Mouse (Mus musculus): ENCODE results near the gene Cap2.

Cap2 gene

DNA sequence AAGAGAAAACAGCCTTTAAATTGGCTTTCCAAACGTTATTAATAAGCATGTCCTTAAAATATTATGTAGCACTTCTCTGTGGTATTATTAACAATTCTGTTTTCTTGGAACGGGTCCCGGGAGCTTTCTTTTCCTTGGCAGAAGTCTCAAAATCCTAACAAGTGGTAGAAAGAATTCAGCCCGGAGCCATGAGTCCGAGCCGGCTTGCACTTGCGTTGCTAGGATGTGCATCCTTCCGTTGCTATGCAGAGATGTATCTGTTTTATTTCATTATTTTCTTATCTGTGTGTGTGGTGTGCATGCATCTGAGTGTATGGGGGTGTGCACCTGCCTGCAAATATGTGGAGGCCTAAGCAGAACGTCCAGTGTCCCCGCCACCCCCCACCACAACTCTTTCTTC lies 126.2 kb downstream of the Cap2 start:
- no peak for DNase-seq (ENCODE audit: extremely low read depth, low read depth, low spot score)

DNA sequence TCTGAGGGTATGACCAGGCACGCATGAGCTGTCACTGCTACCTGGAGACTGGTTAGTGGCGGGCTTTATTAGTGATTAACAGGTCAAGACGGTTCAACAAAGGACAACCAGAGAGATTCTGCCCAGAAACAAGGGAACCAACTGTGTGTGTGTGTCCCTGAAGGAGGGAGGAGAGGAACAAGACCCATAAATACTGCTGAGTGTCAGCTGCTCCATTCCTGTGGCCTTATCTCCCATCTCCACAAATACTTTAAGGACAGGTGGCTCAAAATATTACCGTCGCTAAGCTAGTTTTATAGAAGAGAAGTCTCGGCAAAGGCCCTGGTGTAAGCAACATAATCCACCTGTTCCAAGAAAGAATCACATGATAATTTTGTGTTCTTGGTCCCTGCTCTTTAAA lies 127.7 kb downstream of the Cap2 start:
- DNase-seq (ENCODE audit: extremely low read depth, low read depth, low spot score) = no peak

DNA sequence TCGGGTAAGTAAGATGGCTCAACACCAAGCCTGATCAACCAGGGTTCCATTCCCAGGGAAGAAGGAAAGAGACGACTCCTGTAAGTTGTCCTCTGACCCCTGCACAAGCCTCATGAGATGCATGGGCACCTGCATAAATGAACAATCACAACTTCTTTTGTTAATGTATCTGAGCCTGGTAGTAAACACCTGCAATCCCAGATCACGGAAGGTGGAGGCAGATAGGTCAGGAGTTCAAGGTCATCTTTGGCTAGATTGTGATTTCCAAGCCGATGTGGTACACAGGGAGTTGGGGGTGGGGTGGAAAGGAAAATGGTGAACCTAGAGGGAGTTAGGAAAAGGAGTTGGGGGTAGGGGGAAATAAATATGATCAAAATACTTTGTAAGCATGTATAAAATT lies 131.1 kb downstream of the Cap2 start:
- no peak for DNase-seq (ENCODE audit: extremely low read depth, low read depth, low spot score)

DNA sequence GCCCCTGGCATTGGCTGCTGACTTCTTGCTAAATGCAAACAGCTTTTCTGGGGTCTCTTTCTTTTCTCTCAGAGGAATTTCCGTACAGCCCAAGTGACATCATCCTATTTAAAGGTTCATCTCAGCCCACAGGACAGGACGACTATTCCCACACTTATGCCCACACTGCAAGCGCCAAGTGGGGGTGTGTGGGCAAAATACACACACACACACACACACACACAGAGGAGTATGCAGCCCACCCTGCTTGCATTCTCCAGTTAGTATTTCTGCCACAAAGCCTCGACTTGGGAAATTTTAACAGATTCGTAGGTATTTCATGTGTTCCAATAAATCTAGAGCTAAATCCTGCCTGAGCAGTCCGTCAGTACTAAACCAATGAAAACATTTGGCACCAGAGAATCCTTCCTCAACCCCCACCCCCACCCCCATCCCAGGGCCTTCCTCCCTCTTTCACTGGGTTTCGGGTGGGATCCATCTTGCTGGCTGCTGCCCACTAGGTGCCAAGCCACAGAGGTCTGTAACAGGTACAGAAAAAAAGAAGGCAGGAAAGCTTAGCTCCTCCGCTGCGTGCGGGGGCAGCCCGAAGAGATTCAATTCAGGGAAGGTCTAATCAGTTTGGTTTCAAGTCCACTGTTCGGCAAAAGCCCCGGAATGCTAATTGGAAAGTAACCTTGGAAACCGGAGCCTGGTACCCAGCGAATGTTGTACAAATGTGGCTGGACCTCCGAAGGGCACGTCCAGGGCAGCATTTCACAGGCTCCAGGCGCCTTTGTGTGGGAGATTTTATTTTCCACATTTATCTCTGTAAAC lies 131.9 kb downstream of the Cap2 start:
- no peak for DNase-seq (ENCODE audit: extremely low read depth, low read depth, low spot score)

DNA sequence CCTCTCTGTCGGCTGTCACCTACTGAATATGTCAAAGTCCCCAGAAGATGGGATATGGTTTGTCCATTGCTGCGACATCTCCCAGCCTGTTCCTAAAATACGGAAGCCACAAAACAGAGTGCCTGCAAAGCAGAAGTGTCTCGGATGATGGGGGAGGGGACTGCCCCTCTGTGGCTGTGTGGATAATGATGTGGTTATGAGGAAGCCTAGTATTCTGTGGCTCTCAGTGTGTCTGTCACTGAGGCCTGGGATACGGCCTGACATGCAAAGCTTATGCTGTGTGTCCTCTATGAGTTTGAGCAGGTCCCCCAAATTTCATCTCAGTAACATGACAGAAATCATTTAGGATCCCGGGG lies 132.5 kb downstream of the Cap2 start:
- no peak for DNase-seq (ENCODE audit: extremely low read depth, low read depth, low spot score)

DNA sequence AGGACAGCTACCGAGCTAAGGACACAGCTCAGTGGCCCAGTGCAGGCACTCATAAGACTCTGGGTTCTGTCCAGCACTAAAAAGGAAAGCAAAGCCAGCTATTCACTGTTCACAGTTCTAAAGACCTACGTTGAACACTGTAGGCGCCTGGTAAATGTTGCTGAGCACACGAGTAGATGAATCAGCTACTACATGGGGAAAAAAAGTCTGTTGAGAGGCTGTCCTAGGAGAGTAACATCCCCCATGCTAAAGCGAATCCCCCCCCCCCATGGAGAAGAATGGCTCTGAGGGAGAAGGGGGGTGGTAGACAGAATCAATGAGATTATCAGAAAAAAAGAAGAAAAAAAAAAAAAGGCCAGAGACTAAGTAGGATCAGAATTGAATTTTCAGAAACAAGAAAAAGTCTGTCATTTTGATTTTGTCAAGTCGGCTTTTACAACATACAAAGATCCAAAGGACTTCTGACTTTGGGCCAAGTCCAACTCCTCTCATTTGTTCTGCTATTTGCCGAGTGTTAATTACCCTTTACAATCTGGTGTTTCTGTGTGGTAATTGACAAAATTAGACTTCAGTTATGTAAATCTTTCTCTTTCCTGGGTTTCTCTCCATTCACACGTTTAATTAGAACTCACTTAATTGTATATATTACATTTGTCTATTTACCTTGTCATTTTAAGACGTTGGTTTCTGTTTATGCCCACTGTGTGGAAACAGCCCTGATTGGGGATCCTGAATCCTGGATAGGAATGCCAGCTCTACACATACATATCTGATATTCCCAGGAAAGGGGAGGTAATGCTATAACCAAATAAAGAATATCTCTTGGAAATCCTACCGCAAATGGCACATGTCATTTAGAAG lies 139.2 kb downstream of the Cap2 start:
- DNase-seq (ENCODE audit: extremely low read depth, low read depth, low spot score) = no peak

- DNase-seq (ENCODE audit: extremely low read depth, low read depth, low spot score) = no peak
Observed at GRCm38 (mm10) chr13:46642318-46642717, 140.7 kb downstream of the Cap2 start.

GRCm38 (mm10) chr13:46644175-46644574 lies 142.5 kb downstream of the Cap2 start:
- no peak for DNase-seq (ENCODE audit: extremely low read depth, low read depth, low spot score)

DNA sequence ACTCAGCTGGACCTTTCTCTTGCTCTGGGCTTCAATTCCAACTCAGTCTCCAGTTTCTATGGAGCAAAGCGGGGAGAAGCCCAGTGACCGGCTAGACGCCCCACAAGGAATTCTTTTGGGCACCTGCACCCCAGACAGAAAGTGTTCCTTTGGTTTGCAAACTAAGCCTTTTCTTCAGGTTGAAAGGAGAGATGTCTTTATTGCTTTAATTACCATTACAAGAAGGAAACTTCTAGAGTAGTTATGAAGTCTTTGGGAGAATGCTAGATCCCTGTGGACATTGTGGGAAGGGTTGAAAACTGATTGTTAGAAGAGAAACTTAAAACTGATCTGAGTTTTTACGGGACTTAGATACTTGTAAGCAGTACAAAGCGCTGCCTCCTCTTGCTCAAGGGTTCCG lies 143.8 kb downstream of the Cap2 start:
- DNase-seq (ENCODE audit: extremely low read depth, low read depth, low spot score) = no peak

GRCm38 (mm10) chr13:46651853-46652252 lies 150.2 kb downstream of the Cap2 start:
- DNase-seq (ENCODE audit: extremely low read depth, low read depth, low spot score) = no peak

- DNase-seq (ENCODE audit: extremely low read depth, low read depth, low spot score) = no peak
Observed at GRCm38 (mm10) chr13:46652671-46653070, 151.0 kb downstream of the Cap2 start.

- DNase-seq (ENCODE audit: extremely low read depth, low read depth, low spot score) = no peak
Observed at GRCm38 (mm10) chr13:46653671-46654070, 152.0 kb downstream of the Cap2 start.

DNA sequence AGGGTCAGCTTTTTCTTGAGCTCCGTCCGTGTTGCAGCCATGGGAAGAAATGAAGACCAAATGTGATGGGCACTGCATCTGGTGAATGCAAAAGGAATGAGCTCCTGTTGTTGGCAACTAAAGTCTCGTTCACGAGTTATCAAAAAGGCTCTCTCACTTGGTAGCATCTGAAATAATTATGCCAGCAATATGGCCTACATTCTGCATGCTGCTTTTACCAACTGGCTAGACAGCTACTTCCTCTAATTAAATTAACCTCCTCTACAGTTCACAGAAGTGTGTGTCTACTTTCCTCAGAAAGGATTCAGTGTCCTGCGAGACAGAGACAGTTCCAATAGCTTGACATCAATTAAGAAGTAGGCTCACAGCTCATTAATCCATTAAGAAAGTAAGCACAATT lies 152.9 kb downstream of the Cap2 start:
- no peak for DNase-seq (ENCODE audit: extremely low read depth, low read depth, low spot score)

DNA sequence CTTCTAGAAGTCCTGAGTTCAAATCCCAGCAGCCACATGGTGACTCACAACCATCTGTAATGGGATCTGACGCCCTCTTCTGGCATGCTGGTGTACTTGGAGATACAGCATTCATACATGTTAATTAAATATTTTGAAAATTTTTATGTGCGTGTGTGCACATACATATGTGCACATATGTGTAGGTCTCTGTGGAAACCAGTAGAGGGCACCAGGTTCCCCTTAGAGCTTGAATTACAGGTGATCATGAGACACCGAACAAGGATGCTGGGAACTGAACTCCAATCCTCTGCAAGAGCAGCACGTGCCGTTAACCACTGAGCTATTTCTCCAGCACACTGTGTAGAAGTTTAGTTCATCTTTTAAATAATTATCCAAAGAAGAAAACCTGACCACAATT lies 157.6 kb downstream of the Cap2 start:
- DNase-seq (ENCODE audit: extremely low read depth, low read depth, low spot score) = no peak

DNA sequence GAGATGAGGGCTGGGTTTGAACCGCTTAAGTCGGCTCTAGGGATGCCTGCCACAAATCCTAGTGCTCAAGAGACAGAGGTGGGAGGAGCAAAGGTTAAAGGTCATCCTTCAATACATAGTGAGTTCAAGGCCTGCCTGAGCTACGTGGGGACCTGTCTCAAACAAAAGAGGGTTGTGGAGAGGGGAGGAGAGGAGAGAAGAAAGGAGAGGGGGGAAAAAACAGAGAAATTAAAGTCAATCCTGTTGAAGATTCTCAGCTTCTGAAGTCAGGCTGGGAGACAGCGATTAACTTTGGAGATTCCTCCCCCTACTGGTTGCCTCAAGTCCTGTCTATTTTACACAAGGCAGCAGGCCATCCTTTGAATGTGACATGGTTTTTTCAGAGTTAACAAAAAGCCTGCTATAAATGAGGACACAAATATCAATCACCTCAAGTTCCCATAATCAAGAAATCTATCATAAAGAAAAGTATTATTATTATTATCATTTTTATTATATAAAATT lies 161.9 kb downstream of the Cap2 start:
- DNase-seq (ENCODE audit: extremely low read depth, low read depth, low spot score) = no peak

DNA sequence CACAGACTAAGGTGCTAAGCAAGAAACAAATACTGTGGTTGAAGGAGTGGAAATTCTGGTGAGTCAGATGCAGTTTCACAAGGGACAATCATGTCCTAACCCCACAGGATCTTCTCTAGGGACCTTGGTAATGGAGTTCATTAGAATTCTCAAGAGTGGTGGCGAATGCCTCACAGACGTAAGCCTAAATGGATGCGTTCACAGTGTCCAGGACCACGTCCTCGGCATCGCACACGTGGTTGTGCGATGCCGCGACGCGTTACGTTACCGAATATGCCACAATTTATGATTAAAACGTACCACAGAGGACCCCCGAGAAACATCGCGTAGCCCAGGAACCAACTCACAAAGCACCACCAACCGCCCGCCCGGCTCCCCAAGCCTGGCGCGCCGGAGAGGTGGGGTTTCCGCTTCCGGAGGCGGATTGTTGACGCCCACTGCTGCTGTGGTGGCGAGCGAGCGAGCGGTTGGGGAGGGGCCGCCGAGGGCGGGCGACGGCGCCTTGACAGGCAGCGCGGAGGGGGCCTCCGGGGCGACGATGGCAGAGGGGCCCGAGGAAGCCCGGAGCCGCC lies 167.5 kb downstream of the Cap2 start, which contains the start of gene Fam8a1:
TSS of gene Fam8a1 (plus strand) at position 475 of the 572 bp plus-strand sequence.
- DNase-seq (ENCODE audit: extremely low read depth, low read depth, low spot score) = no peak

DNA sequence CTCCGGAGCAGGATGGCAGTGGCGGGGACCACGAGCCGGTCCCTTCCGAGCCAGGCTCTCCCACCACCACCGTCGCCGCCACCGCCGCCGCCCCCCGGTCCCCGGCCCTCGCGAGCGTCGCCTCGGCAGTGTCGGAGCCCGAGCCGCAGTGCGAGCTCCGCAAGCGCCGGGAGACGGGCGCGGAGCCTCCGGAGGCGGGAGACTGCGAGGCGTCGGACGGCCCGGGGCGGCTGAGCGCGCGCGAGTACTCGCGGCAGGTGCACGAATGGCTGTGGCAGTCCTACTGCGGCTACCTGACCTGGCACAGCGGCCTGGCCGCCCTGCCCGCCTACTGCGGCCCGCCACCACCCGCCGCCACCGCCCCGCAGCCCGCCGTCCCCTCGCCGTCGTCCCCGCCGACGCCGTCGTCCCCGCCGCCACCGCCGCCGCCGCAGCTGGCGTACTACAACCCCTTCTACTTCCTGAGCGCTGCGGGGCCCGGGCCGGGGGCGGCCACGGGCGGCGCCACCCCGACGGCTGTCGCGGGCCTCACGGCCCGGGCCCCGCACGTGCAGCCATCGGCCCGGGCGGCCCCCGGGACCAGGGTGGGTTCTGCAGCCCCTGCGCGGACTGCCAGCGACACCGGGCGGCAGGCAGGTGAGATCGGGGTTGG lies 168.1 kb downstream of the Cap2 start:
- no peak for DNase-seq (ENCODE audit: extremely low read depth, low read depth, low spot score)

DNA sequence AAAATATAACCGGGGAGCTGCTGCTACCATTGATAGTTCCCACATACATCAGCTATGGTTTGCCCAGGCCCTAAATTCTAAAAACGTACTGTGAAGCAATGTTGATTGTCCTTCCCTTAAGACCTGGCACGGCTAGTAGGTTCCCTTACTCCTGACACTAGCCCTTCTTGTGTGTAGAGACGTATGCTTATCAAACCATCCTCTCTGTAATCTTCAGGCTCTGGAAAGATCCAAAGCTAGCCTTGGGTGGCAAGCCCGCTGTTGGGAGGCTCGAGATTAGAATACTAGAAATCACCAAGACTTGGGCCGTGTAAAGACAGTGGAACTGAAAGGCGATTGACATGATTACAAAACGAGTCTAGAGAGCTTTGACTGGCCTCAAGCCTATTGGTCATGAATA lies 168.9 kb downstream of the Cap2 start:
- DNase-seq (ENCODE audit: extremely low read depth, low read depth, low spot score) = no peak

- no peak for DNase-seq (ENCODE audit: extremely low read depth, low read depth, low spot score)
Observed at GRCm38 (mm10) chr13:46674601-46675000, 173.0 kb downstream of the Cap2 start.

DNA sequence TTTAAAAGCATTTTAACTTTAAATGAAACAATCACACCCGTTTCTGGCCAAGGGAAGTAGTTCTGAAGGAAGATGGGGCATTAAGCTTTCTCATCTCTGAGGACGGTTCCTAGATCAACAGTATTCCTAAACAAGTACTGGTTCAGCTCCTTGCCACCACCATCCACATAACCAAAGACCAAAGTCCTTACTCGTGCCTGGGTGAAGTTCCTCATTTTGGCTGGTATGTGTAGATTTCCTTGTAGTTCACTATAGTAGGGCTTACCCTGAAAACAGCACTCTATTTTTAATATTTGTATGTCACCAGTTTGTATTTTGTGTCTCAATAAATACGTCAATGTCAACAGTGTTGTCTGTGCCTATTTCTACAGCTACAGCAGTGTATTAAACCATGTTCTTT lies 176.1 kb downstream of the Cap2 start:
- no peak for DNase-seq (ENCODE audit: extremely low read depth, low read depth, low spot score)

- DNase-seq (ENCODE audit: extremely low read depth, low read depth, low spot score) = no peak
Observed at GRCm38 (mm10) chr13:46682921-46683320, 181.3 kb downstream of the Cap2 start.

Measured in fat pad, adult 2 months (tissue).